Mouse (Mus musculus) MEL (cell line): ENCODE measurements around the gene Ncam1. TPM values are rescaled to one million over a fixed set of nuclear protein-coding genes. Genes with fewer than 3 reads are reported as not detected.

ENCODE experiments used
- DNase-seq: peaks from one replicate; pipeline ENCODE4 v3.0.0; 2011; ENCODE audit warnings: low read depth, low spot score
- H3K27ac ChIP-seq: 2 replicates; pipeline ENCODE4 v1.5.1; 2012; ENCODE audit warnings: low read depth, mild to moderate bottlenecking, control low read depth, low read length, moderate library complexity; ENCODE audit not compliant: control insufficient read depth
- H3K27me3 ChIP-seq, 2 experiments: fragments of 150-350 bp in 1 of 2; sonication (generic) in 1 of 2; 2 replicates each; pipeline ENCODE4 v1.6.1; 2012; ENCODE audit warnings: low read length in 2 of 2, mild to moderate bottlenecking in 2 of 2, improper control_type of control experiment in 1 of 2, moderate library complexity in 1 of 2; ENCODE audit not compliant: insufficient read depth in 2 of 2, control insufficient read depth in 1 of 2
- H3K36me3 ChIP-seq, 2 experiments: 2 replicates each; pipeline ENCODE4 v1.6.1; 2012 to 2014; ENCODE audit warnings: low read length in 2 of 2, improper control_type of control experiment in 1 of 2, inconsistent platforms in 1 of 2, mild to moderate bottlenecking in 1 of 2; ENCODE audit not compliant: insufficient read depth in 2 of 2, control insufficient read depth in 1 of 2
- H3K4me1 ChIP-seq, 2 experiments: fragments of 150-350 bp in 1 of 2; sonication (generic) in 1 of 2; 2 replicates each; pipeline ENCODE4 v1.6.1; 2012; ENCODE audit warnings: low read length in 2 of 2, improper control_type of control experiment in 1 of 2, mild to moderate bottlenecking in 1 of 2; ENCODE audit not compliant: insufficient read depth in 2 of 2, control insufficient read depth in 1 of 2
- H3K4me3 ChIP-seq, 2 experiments: fragments of 150-350 bp in 1 of 2; sonication (generic) in 1 of 2; 2 replicates each; pipeline ENCODE4 v1.5.1; 2012; ENCODE audit warnings: low read depth in 2 of 2, low read length in 2 of 2, mild to moderate bottlenecking in 2 of 2, moderate library complexity in 2 of 2, control low read depth in 1 of 2, improper control_type of control experiment in 1 of 2; ENCODE audit not compliant: control insufficient read depth in 1 of 2, insufficient read depth in 1 of 2
- H3K79me2 ChIP-seq: 2 replicates; pipeline ENCODE4 v1.6.1; 2012; ENCODE audit warnings: mild to moderate bottlenecking, low read length, moderate library complexity; ENCODE audit not compliant: control insufficient read depth, poor library complexity, insufficient read depth
- H3K9ac ChIP-seq: 2 replicates; pipeline ENCODE4 v1.6.1; 2012; ENCODE audit warnings: low read depth, mild to moderate bottlenecking, control low read depth, low read length, moderate library complexity; ENCODE audit not compliant: control insufficient read depth, poor library complexity, severe bottlenecking
- H3K9me3 ChIP-seq: fragments of 150-350 bp; sonication (generic); replicated peaks from 2 replicates; pipeline ENCODE4 v1.6.1; 2012; ENCODE audit warnings: mild to moderate bottlenecking, low read length, improper control_type of control experiment, moderate library complexity; ENCODE audit not compliant: insufficient read depth
- CTCF ChIP-seq, 3 experiments: IDR thresholded peaks in 2 of 3; conservative IDR thresholded peaks in 1 of 3; 2 replicates each; pipeline ENCODE4 v1.5.1; 2011 to 2012; ENCODE audit warnings: low read length in 3 of 3, low read depth in 2 of 3, mild to moderate bottlenecking in 2 of 3, improper control_type of control experiment in 1 of 3, inconsistent platforms in 1 of 3, mixed read lengths in 1 of 3, moderate library complexity in 1 of 3; ENCODE audit not compliant: control insufficient read depth in 1 of 3, insufficient read depth in 1 of 3, poor library complexity in 1 of 3, severe bottlenecking in 1 of 3
- ETS1 ChIP-seq: IDR thresholded peaks from 2 replicates; pipeline ENCODE4 v1.6.1; 2012; ENCODE audit warnings: low read depth, mild to moderate bottlenecking, inconsistent platforms, low read length, improper control_type of control experiment, moderate library complexity
- GATA1 ChIP-seq: IDR thresholded peaks from 2 replicates; pipeline ENCODE4 v1.6.1; 2011; ENCODE audit warnings: low read depth, low read length, improper control_type of control experiment
- HCFC1 ChIP-seq: IDR thresholded peaks from 2 replicates; pipeline ENCODE4 v1.6.1; 2012; ENCODE audit warnings: low read depth, mild to moderate bottlenecking, inconsistent platforms, low read length, improper control_type of control experiment, moderate library complexity
- MAX ChIP-seq: IDR thresholded peaks from 2 replicates; pipeline ENCODE4 v1.6.1; 2011; ENCODE audit warnings: low read length, improper control_type of control experiment
- MYC ChIP-seq: IDR thresholded peaks from 2 replicates; pipeline ENCODE4 v1.6.1; 2011; ENCODE audit warnings: low read depth, mild to moderate bottlenecking, low read length, improper control_type of control experiment, moderate library complexity
- NRF1 ChIP-seq: IDR thresholded peaks from 2 replicates; pipeline ENCODE4 v1.6.1; 2014; ENCODE audit warnings: low read depth, mild to moderate bottlenecking, inconsistent platforms, low read length, improper control_type of control experiment, moderate library complexity; ENCODE audit not compliant: poor library complexity, insufficient read depth, severe bottlenecking
- RAD21 ChIP-seq: IDR thresholded peaks from 2 replicates; pipeline ENCODE4 v1.6.1; 2011; ENCODE audit warnings: mild to moderate bottlenecking, low read depth, low read length, improper control_type of control experiment
- SMC3 ChIP-seq: IDR thresholded peaks from 2 replicates; pipeline ENCODE4 v1.6.1; 2011; ENCODE audit warnings: low read depth, low read length, improper control_type of control experiment
- TBP ChIP-seq: IDR thresholded peaks from 2 replicates; pipeline ENCODE4 v1.8.0; 2011; ENCODE audit warnings: low read depth, low read length, improper control_type of control experiment
- ZNF384 ChIP-seq: IDR thresholded peaks from 2 replicates; pipeline ENCODE4 v1.6.1; 2012; ENCODE audit warnings: low read depth, mild to moderate bottlenecking, inconsistent platforms, low read length, improper control_type of control experiment
- polyA plus RNA-seq, 2 experiments: library from polyadenylated mRNA; stranded (reverse) in 1 of 2; unstranded in 1 of 2; fragments of >175 nt in 1 of 2; fragments of >200 nt in 1 of 2; gene quantifications; 2 replicates each; pipeline versions ENCODE4 v1.2.1 to v1.2.4; 2012; ENCODE audit warnings: low replicate concordance in 2 of 2, low read depth in 1 of 2; ENCODE audit not compliant: insufficient read length in 2 of 2, insufficient read depth in 1 of 2, missing spikeins in 1 of 2
- total RNA-seq: library from RNA; depleted of rRNA; stranded (reverse); fragments of 300-350 nt; gene quantifications from 2 replicates; pipeline ENCODE4 v1.2.3, GENCODE M21; 2012

Ncam1 gene
- total and polyA plus RNA-seq, 3 experiments, result not detected

DNA sequence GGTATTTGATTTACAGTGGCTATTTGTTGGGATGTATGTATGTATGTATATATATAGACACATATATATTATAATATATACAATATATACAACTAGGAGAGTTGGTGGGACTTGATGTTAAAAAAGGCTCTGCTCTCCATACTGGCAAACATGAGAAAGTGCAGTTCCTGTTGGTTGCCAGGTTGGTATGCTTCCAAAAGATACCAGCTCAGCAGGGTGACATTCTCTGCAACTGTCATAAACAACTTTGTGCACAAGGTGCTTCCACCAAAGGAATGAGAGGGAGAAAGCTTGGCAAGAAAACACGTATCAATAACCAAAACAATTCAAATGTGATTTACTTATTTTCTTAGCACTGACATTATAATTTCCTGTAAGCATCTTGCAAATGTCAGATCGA is 232.9 kb downstream of the Ncam1 start:
- Histone ChIP-seq H3K27ac (no peak overlapping the region), H3K27me3 (no peaks in the 10 kb centered on the region), H3K4me3 (no peak overlapping the region), H3K9me3 (no peaks in the 10 kb centered on the region), H3K36me3 (no peaks in the 10 kb centered on the region), H3K9ac (no peak overlapping the region), H3K4me1 (no peaks in the 10 kb centered on the region), H3K79me2 (no peaks in the 10 kb centered on the region)
- TF ChIP-seq ZNF384, result no peak
- no peak for DNase-seq

DNA sequence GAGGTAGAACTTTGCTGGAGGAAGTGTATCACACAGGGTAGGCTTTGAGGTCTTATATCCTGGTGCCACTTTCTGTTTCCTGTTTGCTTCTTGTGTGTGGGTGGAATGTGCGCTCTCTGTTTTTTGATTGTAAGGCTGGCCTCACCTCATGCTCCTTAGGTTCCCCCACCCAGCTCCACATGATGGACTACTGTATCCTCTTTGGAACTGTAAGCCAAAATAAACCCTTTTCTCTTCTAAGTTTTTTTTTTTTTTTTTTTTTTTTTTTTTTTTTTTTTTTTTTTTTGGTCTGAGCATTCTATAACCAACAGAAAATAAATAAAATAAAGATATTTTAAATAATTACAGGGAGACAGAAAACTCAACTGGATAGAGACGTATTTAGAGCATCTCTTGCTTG is 239.8 kb downstream of the Ncam1 start:
- Histone ChIP-seq H3K36me3 (no peaks in the 10 kb centered on the region), H3K9ac (no peak overlapping the region)
- no peak for TF ChIP-seq SMC3
- TF ChIP-seq ETS1, result no peak
- TF ChIP-seq TBP, result no peak
- no peak for TF ChIP-seq NRF1

DNA sequence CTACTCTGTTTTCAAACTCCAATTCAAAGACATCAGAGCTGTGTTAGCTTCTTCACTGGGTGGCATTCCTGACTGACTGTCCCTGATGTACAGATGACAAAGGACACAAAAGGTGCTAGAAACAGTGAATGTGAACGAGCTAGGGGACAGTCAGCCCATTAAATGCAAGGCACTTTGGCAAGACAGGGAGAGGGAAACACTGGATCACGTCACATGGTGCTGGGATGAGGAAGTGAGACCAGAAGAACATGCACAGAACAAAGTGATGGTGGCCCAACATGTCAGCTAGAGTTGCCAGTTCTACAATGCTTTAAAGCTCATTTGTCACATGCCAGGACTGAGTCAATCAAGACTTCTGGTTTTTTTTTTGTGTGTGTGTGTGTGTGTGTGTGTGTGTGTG is 247.4 kb downstream of the Ncam1 start:
- H3K9me3 ChIP-seq, result no peaks in the 10 kb centered on the region
- H3K79me2 ChIP-seq, result no peaks in the 10 kb centered on the region
- no peak for TF ChIP-seq CTCF (IDR thresholded peaks at IDR 0.05 in 2 of 3, conservative IDR thresholded peaks at IDR 0.05 in 1 of 3; ENCODE audit: control insufficient read depth in 1 of 3, insufficient read depth in 1 of 3, low read depth in 2 of 3, low read length in 3 of 3, poor library complexity in 1 of 3, severe bottlenecking in 1 of 3)
- no peak for TF ChIP-seq RAD21
- TF ChIP-seq, all 39 proteins: peak for 0
- no peaks in the 10 kb centered on the region for H3K36me3 ChIP-seq
- no peaks in the 10 kb centered on the region for H3K27me3 ChIP-seq
- H3K4me3 ChIP-seq, result no peak overlapping the region
- H3K4me1 ChIP-seq, result no peaks in the 10 kb centered on the region
- H3K9ac ChIP-seq, result no peak overlapping the region
- no peak overlapping the region for H3K27ac ChIP-seq
- no peak for DNase-seq

More for the DNA sequence above, 239.8 kb downstream of the Ncam1 start:
- Histone ChIP-seq H3K4me3 (no peak overlapping the region), H3K9me3 (no peaks in the 10 kb centered on the region), H3K27me3 (no peaks in the 10 kb centered on the region), H3K79me2 (no peaks in the 10 kb centered on the region), H3K4me1 (no peaks in the 10 kb centered on the region), H3K27ac (no peak overlapping the region)
- DNase-seq, result no peak

DNA sequence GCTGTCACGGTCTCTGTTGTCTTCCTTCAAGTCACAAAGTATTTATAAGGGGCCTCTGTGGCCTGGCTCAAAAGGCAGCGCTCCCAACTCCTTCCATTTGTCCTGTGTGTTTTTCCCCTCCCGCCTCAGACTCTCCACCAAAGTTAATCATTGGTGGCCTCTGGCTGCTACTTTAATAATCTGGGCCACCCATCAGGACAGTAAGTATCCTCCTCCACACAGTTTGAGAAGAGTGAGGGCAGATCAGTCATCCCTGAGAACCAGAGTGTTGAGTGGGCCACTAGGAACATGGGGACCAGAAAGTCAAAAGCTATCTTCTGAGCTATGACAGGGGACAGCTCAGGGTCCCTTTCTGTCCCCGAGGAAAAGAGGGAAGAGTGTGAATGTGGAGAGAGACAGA is 256.1 kb downstream of the Ncam1 start:
- no peaks in the 10 kb centered on the region for H3K9me3 ChIP-seq
- H3K79me2 ChIP-seq, result no peaks in the 10 kb centered on the region
- H3K27ac ChIP-seq, result no peak overlapping the region
- no peak for TF ChIP-seq ETS1
- TF ChIP-seq TBP, result no peak
- no peak for TF ChIP-seq GATA1
- no peak for TF ChIP-seq MAX
- TF ChIP-seq MYC, result no peak
- no peak for TF ChIP-seq HCFC1
- TF ChIP-seq, all 39 proteins: peak for 0
- Histone ChIP-seq H3K27me3 (no peaks in the 10 kb centered on the region), H3K9ac (no peak overlapping the region), H3K4me1 (no peaks in the 10 kb centered on the region), H3K36me3 (no peaks in the 10 kb centered on the region), H3K4me3 (no peak overlapping the region)
- DNase-seq, result no peak
